ENCODE assay signal across 8 mouse cellular contexts in genomic region chr1:192137926-192138910, GRCm38 (mm10). TPM values are rescaled to one million over a fixed set of nuclear protein-coding genes. Genes with fewer than 3 reads are reported as not detected.
DNase-seq lines count a peak whose midpoint lies in the region; ATAC-seq and TF ChIP-seq lines count a peak whose summit lies in the region.

Gene Rcor3, minus strand, starts transcription at chr1:192138062.

- peak within 1 kb of the TSS; percentile 68 for H3K27ac ChIP-seq in ES-E14 (ENCODE audit: insufficient read depth, low read depth, low read length, poor library complexity, severe bottlenecking)
- H3K27ac ChIP-seq in forebrain, embryonic 16.5 days (ENCODE audit: low read length): peak within 1 kb of the TSS; percentile 95
- H3K27ac ChIP-seq in layer of hippocampus, adult 2 months: peak within 1 kb of the TSS; percentile 99
- H3K27ac ChIP-seq in lung, embryonic 14.5 days (ENCODE audit: low read depth): peak within 1 kb of the TSS; percentile 98
- peak within 1 kb of the TSS; percentile 90 for H3K27ac ChIP-seq in olfactory bulb, adult 2 months (ENCODE audit: insufficient read depth, low read depth, low read length)
- H3K27ac ChIP-seq in thymus, adult 2 months (ENCODE audit: control insufficient read depth, insufficient read depth, low read length): no peak within 1 kb of the TSS

- DNase-seq in ES-E14 (ENCODE audit: low read depth, low spot score): peak; percentile 46
- peak; percentile 85 for DNase-seq in cerebellum, adult 11-12 months
- DNase-seq in heart, postnatal 36 days: peak; percentile 80 to 91
- DNase-seq in layer of hippocampus, adult 2 months (ENCODE audit: low spot score in 2 of 2): peak; percentile 69 to 70
- DNase-seq in lung, embryonic 14.5 days: peak; percentile 92
- peak; percentile 70 for DNase-seq in thymus, adult 2 months

- H3K9me3 ChIP-seq in ES-E14 (ENCODE audit: control insufficient read depth, insufficient read depth, low read depth, low read length): 0 out of 2 replicates have a peak, but pooled peaks cover 2% of the 10 kb centered on the region
- no peaks in the 10 kb centered on the region for H3K9me3 ChIP-seq in forebrain, embryonic 16.5 days (ENCODE audit: control insufficient read depth, low read length)
- no peaks in the 10 kb centered on the region for H3K9me3 ChIP-seq in lung, embryonic 14.5 days (ENCODE audit: low read depth, low read length)

- TF ChIP-seq CTCF in layer of hippocampus, adult 2 months (conservative IDR thresholded peaks at IDR 0.05): peak; percentile 53
- no peak for TF ChIP-seq CTCF in lung, embryonic 14.5 days (IDR thresholded peaks at IDR 0.05; ENCODE audit: low read depth)
- TF ChIP-seq CTCF in olfactory bulb, adult 2 months (IDR thresholded peaks at IDR 0.05; ENCODE audit: insufficient read depth, low read depth, low read length): no peak; the same call in 1 of the 2 replicates
- TF ChIP-seq CTCF in thymus, adult 2 months (IDR thresholded peaks at IDR 0.05; ENCODE audit: borderline replicate concordance, control insufficient read depth, extremely low read depth, insufficient read depth, low read length, poor library complexity): peak; percentile 61; the same call in 1 of the 2 replicates

- 0 out of 4 replicates have a peak, but pooled peaks cover 0 to 3% of the 10 kb centered on the region in 2 experiments for H3K4me1 ChIP-seq in ES-E14 (ENCODE audit: control insufficient read depth in 2 of 2, insufficient read depth in 2 of 2, low read length in 2 of 2, poor library complexity in 1 of 2)
- H3K4me1 ChIP-seq in forebrain, embryonic 16.5 days (replicated peaks; ENCODE audit: control insufficient read depth, insufficient read depth, low read length): peaks cover 17% of the 10 kb centered on the region
- 0 out of 2 replicates have a peak, but pooled peaks cover 6% of the 10 kb centered on the region for H3K4me1 ChIP-seq in lung, embryonic 14.5 days (ENCODE audit: insufficient read depth)
- H3K4me1 ChIP-seq in olfactory bulb, adult 2 months (ENCODE audit: control insufficient read depth, insufficient read depth, low read length): no peaks in the 10 kb centered on the region
- H3K4me1 ChIP-seq in thymus, adult 2 months (replicated peaks; ENCODE audit: control insufficient read depth, insufficient read depth, low read length): peaks cover 6% of the 10 kb centered on the region

- WGBS in forebrain, embryonic 16.5 days: under 1% methylated on average over 46 of the region's 88 CpGs
- WGBS in lung, embryonic 14.5 days: 0% methylated on average over 64 of the region's 88 CpGs
- WGBS in olfactory bulb, adult 2 months: under 1% methylated on average over 76 of the region's 88 CpGs
- WGBS in thymus, adult 2 months: under 1% methylated on average over 70 of the region's 88 CpGs

- peak within 1 kb of the TSS; percentile 95 to 99 for H3K4me3 ChIP-seq in ES-E14 (ENCODE audit: insufficient read depth in 1 of 2, low read depth in 1 of 2, low read length in 2 of 2, poor library complexity in 1 of 2, severe bottlenecking in 1 of 2)
- peak within 1 kb of the TSS; percentile 65 for H3K4me3 ChIP-seq in forebrain, embryonic 16.5 days (replicated peaks; ENCODE audit: low read length)
- H3K4me3 ChIP-seq in layer of hippocampus, adult 2 months: peak within 1 kb of the TSS; percentile 93
- H3K4me3 ChIP-seq in lung, embryonic 14.5 days (ENCODE audit: low read depth, low read length): peak within 1 kb of the TSS; percentile 78
- H3K4me3 ChIP-seq in olfactory bulb, adult 2 months (ENCODE audit: insufficient read depth, low read depth, low read length): peak within 1 kb of the TSS; percentile 85
- peak within 1 kb of the TSS; percentile 71 for H3K4me3 ChIP-seq in thymus, adult 2 months (ENCODE audit: control insufficient read depth, insufficient read depth, low read length)

- peak within 1 kb of the TSS; percentile 88 for H3K4me2 ChIP-seq in forebrain, embryonic 16.5 days (ENCODE audit: low read length)
- peak within 1 kb of the TSS; percentile 94 for H3K4me2 ChIP-seq in lung, embryonic 14.5 days

- intact Hi-C loops in heart, postnatal 36 days (cut with DNase I): loop anchor here (5.0 kb wide), 1 partner anchor 1211 kb away; the partner anchor contains the start of gene Angel2

- ATAC-seq in forebrain, embryonic 16.5 days: peak; percentile 85
- peak; percentile 86 for ATAC-seq in lung, embryonic 14.5 days (ENCODE audit: insufficient read depth)

- TF ChIP-seq POLR2A in olfactory bulb, adult 2 months (IDR thresholded peaks at IDR 0.05; ENCODE audit: insufficient read depth, low read depth, low read length): peak; percentile 57
- no peak for TF ChIP-seq POLR2A in thymus, adult 2 months (IDR thresholded peaks at IDR 0.05; ENCODE audit: control insufficient read depth, extremely low read depth, insufficient read depth, low read length, poor library complexity)

- H3K36me3 ChIP-seq in ES-E14 (ENCODE audit: control insufficient read depth, insufficient read depth, low read length, poor library complexity, severe bottlenecking): no peaks in the 10 kb centered on the region
- no peaks in the 10 kb centered on the region for H3K36me3 ChIP-seq in forebrain, embryonic 16.5 days (ENCODE audit: control insufficient read depth, insufficient read depth)
- H3K36me3 ChIP-seq in lung, embryonic 14.5 days (ENCODE audit: insufficient read depth): peaks cover 5% of the 10 kb centered on the region; the same call in 1 of the 2 replicates
- H3K36me3 ChIP-seq in thymus, adult 2 months (ENCODE audit: control insufficient read depth, insufficient read depth, low read length): no peaks in the 10 kb centered on the region

- no peaks in the 10 kb centered on the region for H3K27me3 ChIP-seq in forebrain, embryonic 16.5 days (replicated peaks; ENCODE audit: control insufficient read depth, insufficient read depth, low read length)
- no peaks in the 10 kb centered on the region for H3K27me3 ChIP-seq in lung, embryonic 14.5 days (ENCODE audit: insufficient read depth, low read length)
- no peaks in the 10 kb centered on the region for H3K27me3 ChIP-seq in thymus, adult 2 months (ENCODE audit: control insufficient read depth, insufficient read depth, low read length)

- in situ Hi-C loops in ES-E14 (cut with MboI; ENCODE audit: low sequenced_read_pairs in 2 of 2, unreplicated experiment in 2 of 2): no loop called here

- H3K9ac ChIP-seq in ES-E14 (ENCODE audit: insufficient read depth, low read depth, low read length, poor library complexity, severe bottlenecking): peak within 1 kb of the TSS; percentile 90
- H3K9ac ChIP-seq in forebrain, embryonic 16.5 days (replicated peaks; ENCODE audit: low read depth, low read length): peak within 1 kb of the TSS; percentile 88
- H3K9ac ChIP-seq in lung, embryonic 14.5 days: peak within 1 kb of the TSS; percentile 80

TF ChIP-seq in ES-E14, 5 proteins besides CTCF, POLR2A, EP300 and RAD21:
- no peak for TF ChIP-seq CHD2 (IDR thresholded peaks at IDR 0.05; ENCODE audit: low read depth, low read length)
- no peak for TF ChIP-seq MAFK (IDR thresholded peaks at IDR 0.05; ENCODE audit: insufficient read depth, low read depth, low read length)
- 0 out of 2 replicates have a peak, but pooled peaks have one; percentile 13 for TF ChIP-seq HCFC1 (IDR thresholded peaks at IDR 0.05; ENCODE audit: borderline replicate concordance, insufficient read depth, low read length)
- no peak for TF ChIP-seq ZC3H11A (IDR thresholded peaks at IDR 0.05; ENCODE audit: borderline replicate concordance, low read depth, low read length)
- TF ChIP-seq ZNF384 (IDR thresholded peaks at IDR 0.05; ENCODE audit: low read depth, low read length): no peak
TF ChIP-seq in ES-E14: peak in this region for 1.

RNA-seq across cellular contexts. Expression of gene Rcor3, which starts in this region (rescaled TPM):
- 3.7 and 4.1 TPM in 2 replicates for total RNA-seq in ES-E14 (2012; rRNA removed)
- 25.5 and 27.3 TPM in 2 replicates for polyA plus RNA-seq in forebrain, embryonic 16.5 days (2015; fragmentation: Nextera tagmentation; extraction: Ambion mirVana)
- total RNA-seq in heart, postnatal 36 days (2021): 10 to 100 TPM; 36.8 to 42.6 TPM
- 10 to 100 TPM; 51.1 to 55.7 TPM for total RNA-seq in layer of hippocampus, adult 2 months (2021)
- 29.5 and 31.0 TPM in 2 replicates for polyA plus RNA-seq in lung, embryonic 14.5 days (2014; fragmentation: Nextera tagmentation; extraction: Ambion mirVana)
- polyA plus RNA-seq in olfactory bulb, adult 2 months (2012; ENCODE audit: insufficient read depth, insufficient read length, low replicate concordance, missing spikeins): not detected in 2 replicates
- 29.9 and 30.4 TPM in 2 replicates for polyA plus RNA-seq in thymus, adult 2 months (2012; rRNA removed)

Comparison
In these comparisons a context has a peak if more than half of its experiments do, and no peak if none do; other contexts are left out.
1. CTCF ChIP-seq: peak in layer of hippocampus, adult 2 months (single experiment) and thymus, adult 2 months (single experiment); none in lung, embryonic 14.5 days (single experiment) and olfactory bulb, adult 2 months (single experiment).
2. Peak in every context shown above with its lines, with median percentiles within 50 percentile points of each other: DNase-seq, H3K4me3 ChIP-seq and H3K9ac ChIP-seq.